Mouse (Mus musculus): ENCODE results near the gene Tbc1d1. TPM values are rescaled to one million over a fixed set of nuclear protein-coding genes. Genes with fewer than 3 reads are reported as not detected.

Tbc1d1 gene
- polyA plus RNA-seq, 1 experiment, result 41.8 TPM

DNA sequence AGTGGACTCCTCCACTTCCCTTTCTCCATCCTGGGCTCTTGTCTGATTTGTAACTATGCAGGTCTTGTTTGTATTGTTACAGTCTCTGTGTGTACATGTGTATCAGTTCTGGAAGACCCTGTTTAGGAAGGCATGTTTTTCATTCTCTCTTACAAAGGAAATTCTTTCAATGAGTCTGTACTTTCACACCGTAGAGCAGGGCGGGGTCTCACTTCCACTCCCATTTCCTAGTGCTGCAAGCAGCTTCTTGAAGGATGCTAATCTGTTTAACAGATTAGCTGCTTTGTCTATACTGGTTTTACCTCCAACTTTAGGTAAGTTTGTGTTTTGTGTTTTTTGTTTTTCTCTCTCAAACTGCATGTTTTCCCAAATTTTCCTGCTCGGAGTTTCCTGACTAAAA, 230.9 kb downstream of the Tbc1d1 start:
- no peak overlapping the region for H3ac ChIP-seq (ENCODE audit: control insufficient read depth, insufficient read length)
- H3K4me3 ChIP-seq, result no peak overlapping the region
- no peaks in the 10 kb centered on the region for H3K27me3 ChIP-seq (ENCODE audit: control insufficient read depth, insufficient read depth, insufficient read length)
- no peak overlapping the region for H3K4me2 ChIP-seq (ENCODE audit: low read depth)
- no peaks in the 10 kb centered on the region for H3K79me2 ChIP-seq (ENCODE audit: control insufficient read depth, insufficient read depth)
- no peak for TF ChIP-seq TCF3 (IDR thresholded peaks at IDR 0.05; ENCODE audit: insufficient read length, low read depth)
- TF ChIP-seq MYOG (IDR thresholded peaks at IDR 0.05; ENCODE audit: control insufficient read depth in 1 of 3, insufficient read depth in 1 of 3, insufficient read length in 2 of 3, low read depth in 2 of 3), result no peak
- TF ChIP-seq CEBPB (IDR thresholded peaks at IDR 0.05; ENCODE audit: insufficient read depth, poor library complexity, severe bottlenecking), result no peak
- no peak for TF ChIP-seq POLR2A (IDR thresholded peaks at IDR 0.05; ENCODE audit: insufficient read length, low read depth)
- TF ChIP-seq TCF12 (IDR thresholded peaks at IDR 0.05; ENCODE audit: insufficient read depth, poor library complexity, severe bottlenecking), result no peak
- TF ChIP-seq E2F4 (IDR thresholded peaks at IDR 0.05; ENCODE audit: insufficient read depth), result no peak
- no peak for TF ChIP-seq MAX (IDR thresholded peaks at IDR 0.05; ENCODE audit: low read depth)
- no peak for TF ChIP-seq SRF (IDR thresholded peaks at IDR 0.05; ENCODE audit: control insufficient read depth, insufficient read length, low read depth)
- TF ChIP-seq MYOD1 (IDR thresholded peaks at IDR 0.05; ENCODE audit: control insufficient read depth in 1 of 3, insufficient read length in 2 of 3, low read depth in 2 of 3), result no peak
- no peak for TF ChIP-seq REST (IDR thresholded peaks at IDR 0.05; ENCODE audit: insufficient read depth, insufficient read length)
- no peak for TF ChIP-seq POLR2AphosphoS2 (IDR thresholded peaks at IDR 0.05; ENCODE audit: insufficient read length, low read depth)
- TF ChIP-seq USF1 (IDR thresholded peaks at IDR 0.05; ENCODE audit: low read depth), result no peak
- no peaks in the 10 kb centered on the region for H3K36me3 ChIP-seq (ENCODE audit: control insufficient read depth, insufficient read depth)

GRCm38 (mm10) chr5:64389202-64389929, 233.3 kb downstream of the Tbc1d1 start:
- TF ChIP-seq TCF3 (IDR thresholded peaks at IDR 0.05; ENCODE audit: insufficient read length, low read depth) (no peak), POLR2A (IDR thresholded peaks at IDR 0.05; ENCODE audit: insufficient read length, low read depth) (no peak), TCF12 (IDR thresholded peaks at IDR 0.05; ENCODE audit: insufficient read depth, poor library complexity, severe bottlenecking) (no peak), USF1 (IDR thresholded peaks at IDR 0.05; ENCODE audit: low read depth) (no peak), MYOG (IDR thresholded peaks at IDR 0.05; ENCODE audit: control insufficient read depth in 1 of 3, insufficient read depth in 1 of 3, insufficient read length in 2 of 3, low read depth in 2 of 3) (peak in 1 of 3 experiments; percentile 24), REST (IDR thresholded peaks at IDR 0.05; ENCODE audit: insufficient read depth, insufficient read length) (no peak), MAX (IDR thresholded peaks at IDR 0.05; ENCODE audit: low read depth) (no peak), MYOD1 (IDR thresholded peaks at IDR 0.05; ENCODE audit: control insufficient read depth in 1 of 3, insufficient read length in 2 of 3, low read depth in 2 of 3) (peak in 2 of 3 experiments; percentile 14 to 70), E2F4 (IDR thresholded peaks at IDR 0.05; ENCODE audit: insufficient read depth) (no peak), POLR2AphosphoS2 (IDR thresholded peaks at IDR 0.05; ENCODE audit: insufficient read length, low read depth) (no peak), CEBPB (IDR thresholded peaks at IDR 0.05; ENCODE audit: insufficient read depth, poor library complexity, severe bottlenecking) (no peak), SRF (IDR thresholded peaks at IDR 0.05; ENCODE audit: control insufficient read depth, insufficient read length, low read depth) (no peak)
- Histone ChIP-seq H3K79me2 (ENCODE audit: control insufficient read depth, insufficient read depth) (no peaks in the 10 kb centered on the region), H3K36me3 (ENCODE audit: control insufficient read depth, insufficient read depth) (no peaks in the 10 kb centered on the region), H3K27me3 (ENCODE audit: control insufficient read depth, insufficient read depth, insufficient read length) (no peaks in the 10 kb centered on the region), H3K4me3 (no peak overlapping the region), H3K4me2 (ENCODE audit: low read depth) (peak overlapping the region; percentile 15), H3ac (ENCODE audit: control insufficient read depth, insufficient read length) (no peak overlapping the region)

DNA sequence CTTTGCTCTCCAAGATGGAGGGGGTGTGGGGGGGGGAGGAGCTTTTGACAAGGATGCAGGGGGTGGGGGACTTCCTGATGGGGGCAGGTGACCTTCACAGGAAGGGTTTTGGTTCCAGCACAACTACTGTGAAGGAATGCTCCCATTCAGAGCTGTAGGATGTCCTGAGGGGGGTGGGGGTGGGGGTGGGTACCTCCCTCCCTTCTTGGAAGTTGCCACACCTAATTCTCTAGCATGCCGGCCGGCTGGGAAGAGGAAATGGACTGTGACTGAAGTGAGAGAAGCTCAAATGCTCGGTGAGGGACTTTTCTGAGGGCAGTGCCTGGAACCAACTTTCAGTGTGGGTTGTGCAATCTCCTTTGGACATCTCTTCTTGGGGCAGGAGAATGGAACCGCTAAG, 235.2 kb downstream of the Tbc1d1 start:
- Histone ChIP-seq H3ac (ENCODE audit: control insufficient read depth, insufficient read length) (no peak overlapping the region), H3K4me2 (ENCODE audit: low read depth) (no peak overlapping the region), H3K27me3 (ENCODE audit: control insufficient read depth, insufficient read depth, insufficient read length) (no peaks in the 10 kb centered on the region), H3K79me2 (ENCODE audit: control insufficient read depth, insufficient read depth) (no peaks in the 10 kb centered on the region), H3K4me3 (no peak overlapping the region), H3K36me3 (ENCODE audit: control insufficient read depth, insufficient read depth) (no peaks in the 10 kb centered on the region)
- peak; percentile 84; the same call in 1 of the 2 replicates for TF ChIP-seq CEBPB (IDR thresholded peaks at IDR 0.05; ENCODE audit: insufficient read depth, poor library complexity, severe bottlenecking)
- TF ChIP-seq USF1 (IDR thresholded peaks at IDR 0.05; ENCODE audit: low read depth), result no peak
- no peak for TF ChIP-seq TCF3 (IDR thresholded peaks at IDR 0.05; ENCODE audit: insufficient read length, low read depth)

DNA sequence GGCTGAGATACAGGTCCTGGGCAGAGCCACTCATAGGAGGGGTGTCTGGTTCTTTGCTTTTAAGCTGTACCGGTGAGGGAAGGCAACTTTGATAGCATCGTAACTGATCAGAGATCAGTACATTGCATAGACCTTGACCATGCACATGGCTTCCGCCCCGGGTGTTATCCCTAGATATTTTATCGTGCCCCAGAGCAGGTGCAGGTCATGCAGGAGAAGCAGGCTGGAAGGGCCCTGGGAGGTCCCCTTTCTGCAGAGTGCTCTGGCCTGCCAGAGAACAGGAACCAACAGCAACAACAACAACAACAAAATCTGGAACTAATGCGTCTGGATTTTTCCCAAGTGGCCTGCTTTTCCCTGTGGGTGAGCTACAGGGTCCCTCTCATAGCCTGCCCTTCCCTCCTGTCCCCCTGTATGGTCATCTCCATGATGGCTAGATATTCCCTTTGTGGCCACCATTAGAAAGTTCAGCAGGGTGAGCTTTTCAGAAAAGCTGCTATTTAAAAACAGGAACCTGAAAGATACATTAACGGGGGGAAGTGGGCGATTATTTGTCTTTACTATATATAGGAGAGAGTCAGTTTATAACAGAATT, 236.4 kb downstream of the Tbc1d1 start:
- Histone ChIP-seq H3K4me2 (ENCODE audit: low read depth) (no peak overlapping the region), H3K36me3 (ENCODE audit: control insufficient read depth, insufficient read depth) (no peaks in the 10 kb centered on the region), H3ac (ENCODE audit: control insufficient read depth, insufficient read length) (no peak overlapping the region), H3K4me3 (no peak overlapping the region), H3K27me3 (ENCODE audit: control insufficient read depth, insufficient read depth, insufficient read length) (no peaks in the 10 kb centered on the region), H3K79me2 (ENCODE audit: control insufficient read depth, insufficient read depth) (no peaks in the 10 kb centered on the region)
- TF ChIP-seq POLR2AphosphoS2 (IDR thresholded peaks at IDR 0.05; ENCODE audit: insufficient read length, low read depth) (no peak), TCF12 (IDR thresholded peaks at IDR 0.05; ENCODE audit: insufficient read depth, poor library complexity, severe bottlenecking) (no peak), CEBPB (IDR thresholded peaks at IDR 0.05; ENCODE audit: insufficient read depth, poor library complexity, severe bottlenecking) (no peak), E2F4 (IDR thresholded peaks at IDR 0.05; ENCODE audit: insufficient read depth) (no peak), MAX (IDR thresholded peaks at IDR 0.05; ENCODE audit: low read depth) (no peak), SRF (IDR thresholded peaks at IDR 0.05; ENCODE audit: control insufficient read depth, insufficient read length, low read depth) (no peak), USF1 (IDR thresholded peaks at IDR 0.05; ENCODE audit: low read depth) (no peak), MYOG (IDR thresholded peaks at IDR 0.05; ENCODE audit: control insufficient read depth in 1 of 3, insufficient read depth in 1 of 3, insufficient read length in 2 of 3, low read depth in 2 of 3) (no peak), TCF3 (IDR thresholded peaks at IDR 0.05; ENCODE audit: insufficient read length, low read depth) (no peak), REST (IDR thresholded peaks at IDR 0.05; ENCODE audit: insufficient read depth, insufficient read length) (no peak), MYOD1 (IDR thresholded peaks at IDR 0.05; ENCODE audit: control insufficient read depth in 1 of 3, insufficient read length in 2 of 3, low read depth in 2 of 3) (no peak), POLR2A (IDR thresholded peaks at IDR 0.05; ENCODE audit: insufficient read length, low read depth) (no peak)

All from myocyte (in vitro differentiated cells).